Mouse (Mus musculus): Measurements from ENCODE around the gene Nr1i3.

DNA sequence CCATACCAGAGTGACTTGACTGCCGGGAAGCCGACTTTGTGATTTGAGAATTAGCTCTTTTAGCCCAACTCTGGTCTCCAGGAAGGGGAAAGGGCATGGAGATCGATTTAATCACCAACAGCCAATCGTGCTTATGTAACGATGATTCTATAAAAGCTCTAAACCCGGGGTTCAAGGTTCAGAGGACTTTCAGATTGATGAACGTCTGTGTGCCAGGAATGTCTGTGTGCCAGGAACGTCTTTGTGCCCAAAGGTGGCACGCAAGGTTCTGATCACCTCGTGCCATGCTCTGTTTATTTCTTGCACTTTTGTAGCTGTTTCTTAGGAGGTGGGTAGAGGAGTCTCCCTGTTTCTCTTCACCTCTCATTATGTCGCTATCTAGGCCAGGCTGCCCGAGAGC, 44.9 kb upstream of the Nr1i3 start:
- no peak for TF ChIP-seq CTCF (IDR thresholded peaks at IDR 0.05; ENCODE audit: low read depth)
- no peak for TF ChIP-seq EP300 (optimal IDR thresholded peaks at IDR 0.05)

Data from stomach, postnatal 0 days (tissue).